Mouse (Mus musculus): ENCODE data around the gene Ackr3. TPM values are rescaled to one million over a fixed set of nuclear protein-coding genes. Genes with fewer than 3 reads are reported as not detected.

The Ackr3 gene
- total and polyA plus RNA-seq, 3 experiments: 0.11 TPM; not detected in 2

DNA sequence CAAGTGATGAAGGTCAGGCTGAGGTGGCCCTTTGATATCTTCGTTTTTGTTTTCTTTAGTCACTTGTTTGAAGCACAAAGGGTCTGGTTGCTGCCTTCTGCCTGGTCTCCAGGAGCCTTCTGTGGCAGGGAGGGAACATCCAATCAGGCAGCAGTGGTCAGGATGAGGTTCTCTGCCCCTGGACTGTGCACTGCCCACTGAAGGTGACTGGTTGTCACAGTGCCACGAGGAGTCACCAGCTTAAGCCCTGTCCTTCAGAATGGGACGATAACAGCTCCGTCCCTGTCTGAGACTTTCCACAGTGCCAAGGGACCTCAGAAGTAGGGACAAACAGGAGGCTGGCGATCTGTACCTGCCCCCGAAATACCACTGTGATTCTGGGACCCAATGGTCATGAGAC lies 6.6 kb downstream of the Ackr3 start:
- TF ChIP-seq CTCF (IDR thresholded peaks at IDR 0.05; ENCODE audit: low read depth, low read length) (no peak), TAL1 (conservative IDR thresholded peaks at IDR 0.05; ENCODE audit: low read depth, low read length) (no peak), GATA2 (IDR thresholded peaks at IDR 0.05; ENCODE audit: borderline replicate concordance, low read depth, low read length) (no peak), GATA1 (IDR thresholded peaks at IDR 0.05; ENCODE audit: borderline replicate concordance, low read length) (no peak), POLR2AphosphoS5 (IDR thresholded peaks at IDR 0.05; ENCODE audit: insufficient replicate concordance, low read depth, low read length) (no peak)
- Histone ChIP-seq H3K9me3 (replicated peaks) (peaks cover 85% of the 10 kb centered on the region), H3K4me1 (ENCODE audit: insufficient read depth, low read depth, low read length) (no peaks in the 10 kb centered on the region), H3K4me3 (ENCODE audit: low read depth, low read length) (no peak overlapping the region), H3K27me3 (ENCODE audit: insufficient read depth, low read length) (peaks cover 2% of the 10 kb centered on the region; the same call in 1 of the 2 replicates), H3K36me3 (replicated peaks) (no peaks in the 10 kb centered on the region)
- ATAC-seq (ENCODE audit: extremely low read depth, insufficient number of reproducible peaks, low FRiP score, poor library complexity, severe bottlenecking) (no peak), DNase-seq (ENCODE audit: low spot score) (no peak)

DNA sequence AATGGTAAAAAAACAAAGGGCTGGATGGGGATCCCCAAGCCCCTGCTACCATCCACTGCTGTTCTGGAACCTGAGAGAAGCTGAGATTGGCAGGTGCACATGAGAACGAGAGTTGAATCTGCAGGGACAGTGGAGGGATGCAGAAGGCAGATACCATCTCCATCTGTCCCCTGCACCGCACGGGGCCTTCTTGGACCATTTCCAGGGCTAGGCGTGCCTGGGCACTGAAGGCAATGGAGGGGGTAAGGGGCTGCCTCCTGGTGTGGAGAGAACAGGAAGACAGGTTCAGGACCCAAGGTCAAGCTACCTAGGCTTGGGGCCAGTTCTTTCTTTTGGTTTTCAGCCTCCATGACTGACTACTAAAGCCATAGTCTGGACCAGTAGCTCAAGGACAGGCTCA lies 7.0 kb downstream of the Ackr3 start:
- Histone ChIP-seq H3K9me3 (replicated peaks) (peaks cover 88% of the 10 kb centered on the region), H3K4me3 (ENCODE audit: low read depth, low read length) (no peak overlapping the region), H3K4me1 (ENCODE audit: insufficient read depth, low read depth, low read length) (no peaks in the 10 kb centered on the region), H3K36me3 (replicated peaks) (no peaks in the 10 kb centered on the region), H3K27me3 (ENCODE audit: insufficient read depth, low read length) (peaks cover 2% of the 10 kb centered on the region; the same call in 1 of the 2 replicates)
- DNase-seq (ENCODE audit: low spot score): no peak
- no peak for TF ChIP-seq GATA2 (IDR thresholded peaks at IDR 0.05; ENCODE audit: borderline replicate concordance, low read depth, low read length)
- TF ChIP-seq POLR2AphosphoS5 (IDR thresholded peaks at IDR 0.05; ENCODE audit: insufficient replicate concordance, low read depth, low read length): no peak
- no peak for TF ChIP-seq CTCF (IDR thresholded peaks at IDR 0.05; ENCODE audit: low read depth, low read length)
- no peak for TF ChIP-seq TAL1 (conservative IDR thresholded peaks at IDR 0.05; ENCODE audit: low read depth, low read length)
- no peak for TF ChIP-seq GATA1 (IDR thresholded peaks at IDR 0.05; ENCODE audit: borderline replicate concordance, low read length)
- ATAC-seq (ENCODE audit: extremely low read depth, insufficient number of reproducible peaks, low FRiP score, poor library complexity, severe bottlenecking): no peak

DNA sequence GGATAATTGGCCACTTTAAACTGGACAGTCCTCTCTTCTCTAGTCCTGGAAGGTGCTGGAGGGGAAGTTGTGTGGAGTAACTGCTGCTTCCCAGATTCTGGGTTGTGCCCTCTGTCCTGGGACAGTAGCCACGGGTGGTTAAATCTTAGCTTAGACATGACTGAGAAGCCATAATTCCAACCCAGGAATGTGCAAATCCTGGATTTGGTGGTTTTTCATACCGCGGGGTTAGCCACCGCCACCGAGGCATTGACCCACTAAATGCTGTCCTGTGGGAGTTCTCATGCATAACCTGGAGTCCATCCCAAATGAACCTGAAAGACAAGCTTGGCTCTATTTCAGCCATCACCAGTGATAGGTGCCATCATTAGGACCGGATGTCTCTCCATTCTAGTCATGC lies 8.6 kb downstream of the Ackr3 start:
- ATAC-seq (ENCODE audit: extremely low read depth, insufficient number of reproducible peaks, low FRiP score, poor library complexity, severe bottlenecking) (no peak), DNase-seq (ENCODE audit: low spot score) (no peak)
- no peak overlapping the region for H3K4me3 ChIP-seq (ENCODE audit: low read depth, low read length)
- H3K27me3 ChIP-seq (ENCODE audit: insufficient read depth, low read length): peaks cover 2% of the 10 kb centered on the region; the same call in 1 of the 2 replicates
- H3K36me3 ChIP-seq (replicated peaks): no peaks in the 10 kb centered on the region
- TF ChIP-seq TAL1 (conservative IDR thresholded peaks at IDR 0.05; ENCODE audit: low read depth, low read length) (no peak), CTCF (IDR thresholded peaks at IDR 0.05; ENCODE audit: low read depth, low read length) (no peak), GATA1 (IDR thresholded peaks at IDR 0.05; ENCODE audit: borderline replicate concordance, low read length) (no peak), POLR2AphosphoS5 (IDR thresholded peaks at IDR 0.05; ENCODE audit: insufficient replicate concordance, low read depth, low read length) (no peak), GATA2 (IDR thresholded peaks at IDR 0.05; ENCODE audit: borderline replicate concordance, low read depth, low read length) (no peak)
- H3K4me1 ChIP-seq (ENCODE audit: insufficient read depth, low read depth, low read length): no peaks in the 10 kb centered on the region
- peaks cover 91% of the 10 kb centered on the region for H3K9me3 ChIP-seq (replicated peaks)

GRCm38 (mm10) chr1:90212901-90213300 lies 9.1 kb downstream of the Ackr3 start:
- Histone ChIP-seq H3K9me3 (replicated peaks) (peaks cover 91% of the 10 kb centered on the region), H3K36me3 (replicated peaks) (no peaks in the 10 kb centered on the region), H3K27me3 (ENCODE audit: insufficient read depth, low read length) (peaks cover 2% of the 10 kb centered on the region; the same call in 1 of the 2 replicates), H3K4me3 (ENCODE audit: low read depth, low read length) (no peak overlapping the region), H3K4me1 (ENCODE audit: insufficient read depth, low read depth, low read length) (no peaks in the 10 kb centered on the region)
- DNase-seq (ENCODE audit: low spot score) (no peak), ATAC-seq (ENCODE audit: extremely low read depth, insufficient number of reproducible peaks, low FRiP score, poor library complexity, severe bottlenecking) (no peak)
- TF ChIP-seq GATA1 (IDR thresholded peaks at IDR 0.05; ENCODE audit: borderline replicate concordance, low read length): no peak
- no peak for TF ChIP-seq GATA2 (IDR thresholded peaks at IDR 0.05; ENCODE audit: borderline replicate concordance, low read depth, low read length)
- TF ChIP-seq TAL1 (conservative IDR thresholded peaks at IDR 0.05; ENCODE audit: low read depth, low read length): no peak
- TF ChIP-seq CTCF (IDR thresholded peaks at IDR 0.05; ENCODE audit: low read depth, low read length): no peak
- no peak for TF ChIP-seq POLR2AphosphoS5 (IDR thresholded peaks at IDR 0.05; ENCODE audit: insufficient replicate concordance, low read depth, low read length)

GRCm38 (mm10) chr1:90214021-90214420 lies 10.2 kb downstream of the Ackr3 start:
- Histone ChIP-seq H3K4me3 (ENCODE audit: low read depth, low read length) (no peak overlapping the region; the same call in 1 of the 2 replicates), H3K9me3 (replicated peaks) (peaks cover 91% of the 10 kb centered on the region), H3K27me3 (ENCODE audit: insufficient read depth, low read length) (peaks cover 2% of the 10 kb centered on the region; the same call in 1 of the 2 replicates), H3K4me1 (ENCODE audit: insufficient read depth, low read depth, low read length) (no peaks in the 10 kb centered on the region), H3K36me3 (replicated peaks) (no peaks in the 10 kb centered on the region)
- TF ChIP-seq GATA1 (IDR thresholded peaks at IDR 0.05; ENCODE audit: borderline replicate concordance, low read length) (no peak), GATA2 (IDR thresholded peaks at IDR 0.05; ENCODE audit: borderline replicate concordance, low read depth, low read length) (no peak), POLR2AphosphoS5 (IDR thresholded peaks at IDR 0.05; ENCODE audit: insufficient replicate concordance, low read depth, low read length) (no peak), CTCF (IDR thresholded peaks at IDR 0.05; ENCODE audit: low read depth, low read length) (no peak), TAL1 (conservative IDR thresholded peaks at IDR 0.05; ENCODE audit: low read depth, low read length) (no peak)
- DNase-seq (ENCODE audit: low spot score) (no peak), ATAC-seq (ENCODE audit: extremely low read depth, insufficient number of reproducible peaks, low FRiP score, poor library complexity, severe bottlenecking) (no peak)

- Histone ChIP-seq H3K27me3 (ENCODE audit: insufficient read depth, low read length) (peaks cover 2% of the 10 kb centered on the region; the same call in 1 of the 2 replicates), H3K9me3 (replicated peaks) (peaks cover 91% of the 10 kb centered on the region), H3K4me1 (ENCODE audit: insufficient read depth, low read depth, low read length) (no peaks in the 10 kb centered on the region), H3K4me3 (ENCODE audit: low read depth, low read length) (no peak overlapping the region), H3K36me3 (replicated peaks) (no peaks in the 10 kb centered on the region)
- no peak for DNase-seq (ENCODE audit: low spot score)
- TF ChIP-seq CTCF (IDR thresholded peaks at IDR 0.05; ENCODE audit: low read depth, low read length) (no peak), TAL1 (conservative IDR thresholded peaks at IDR 0.05; ENCODE audit: low read depth, low read length) (no peak), GATA2 (IDR thresholded peaks at IDR 0.05; ENCODE audit: borderline replicate concordance, low read depth, low read length) (no peak), GATA1 (IDR thresholded peaks at IDR 0.05; ENCODE audit: borderline replicate concordance, low read length) (no peak)
- ATAC-seq (ENCODE audit: extremely low read depth, insufficient number of reproducible peaks, low FRiP score, poor library complexity, severe bottlenecking): no peak
These were observed 11.1 kb downstream of the Ackr3 start for GRCm38 (mm10) chr1:90214926-90215325.

Measured in G1E (cell line).